Mouse (Mus musculus) heart, postnatal 10 days (tissue): ENCODE results near the gene Adgrl3. TPM values are rescaled to one million over a fixed set of nuclear protein-coding genes. Genes with fewer than 3 reads are reported as not detected.

Source experiments
- DNase-seq, 2 experiments: peaks; one replicate each; pipeline ENCODE4 v3.0.0; 2021
- intact Hi-C: fragments of 180-260 bp; cut with DNase I; formaldehyde crosslinking; loops from one replicate; pipeline ENCODE4 v1.15.1; 2025
- total RNA-seq, 2 experiments: library from RNA; stranded (reverse); gene quantifications; 2 replicates each; pipeline ENCODE4 v1.2.3; 2021

The Adgrl3 gene
- total RNA-seq, 2 experiments from 2014 or later, result 8.8 to 9.1 TPM

DNA sequence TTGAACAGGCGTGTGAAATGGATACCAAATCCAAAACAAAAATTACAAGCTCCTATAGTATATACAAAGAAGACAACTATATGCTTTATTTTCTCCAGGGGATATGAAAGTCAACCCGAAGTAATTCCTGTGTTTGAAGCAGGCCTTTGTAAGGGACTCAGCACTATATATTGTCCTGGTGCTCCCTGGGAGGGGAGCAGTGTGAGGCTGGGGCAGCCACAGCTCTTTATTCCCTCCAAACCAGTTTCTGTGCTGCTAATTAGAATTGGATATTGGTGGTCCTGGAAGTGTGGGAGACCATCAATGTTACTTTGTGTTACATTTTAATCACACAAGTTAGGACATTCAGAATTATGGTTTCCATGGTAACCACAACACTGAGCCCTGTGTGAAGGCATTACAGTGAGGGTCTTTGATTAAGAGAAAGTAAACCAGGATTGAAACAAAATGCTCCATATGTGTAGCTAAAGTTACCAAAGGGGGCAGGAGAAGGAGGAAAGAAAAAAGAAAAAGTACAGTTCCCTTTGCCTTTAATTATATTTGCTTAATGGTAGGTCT is 198.6 kb downstream of the Adgrl3 start:
- intact Hi-C loops, result no loop called here
- DNase-seq, result no peak

GRCm38 (mm10) chr5:81224465-81224864 is 204.5 kb downstream of the Adgrl3 start:
- DNase-seq, result no peak
- intact Hi-C loops, result no loop called here

- intact Hi-C loops, result no loop called here
- DNase-seq, result no peak
Observed at GRCm38 (mm10) chr5:81225486-81225885, 205.5 kb downstream of the Adgrl3 start.

DNA sequence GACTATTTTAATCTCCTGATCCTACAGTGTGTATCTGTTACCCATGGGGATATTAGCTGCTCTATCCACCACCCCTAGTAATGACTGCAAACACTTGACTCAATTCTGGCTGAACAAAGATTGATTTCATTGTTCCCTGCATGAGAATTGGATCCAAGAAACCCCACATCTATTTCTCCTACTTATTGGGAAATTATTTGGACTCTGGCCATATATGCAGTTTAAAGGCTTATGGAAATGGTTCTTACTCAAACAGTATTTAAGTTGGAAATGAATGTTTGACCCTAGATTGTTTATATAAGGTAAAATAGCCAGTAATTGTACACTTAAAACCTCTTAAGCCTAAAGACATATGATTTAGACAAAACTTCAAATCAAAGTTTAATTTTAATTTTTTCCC is 207.3 kb downstream of the Adgrl3 start:
- intact Hi-C loops, result no loop called here
- no peak for DNase-seq

DNA sequence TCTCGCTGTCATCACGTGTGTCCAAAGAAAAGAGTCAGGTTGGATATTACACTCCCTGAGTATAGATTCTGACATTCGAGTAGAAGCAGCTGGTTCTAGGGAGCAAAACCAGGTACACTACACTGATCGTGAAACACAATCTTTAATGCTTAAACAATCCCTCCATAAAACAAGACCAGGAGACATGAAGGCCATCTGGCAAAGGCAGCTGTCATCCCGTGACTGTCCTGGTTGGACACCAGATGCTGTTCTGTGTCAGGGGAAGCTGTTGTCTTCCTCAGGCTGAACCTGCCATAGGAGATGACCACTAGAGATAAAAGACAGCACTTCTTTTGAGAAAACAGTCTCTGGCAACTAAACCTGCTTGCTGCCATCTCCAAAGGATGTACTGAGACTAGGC is 228.8 kb downstream of the Adgrl3 start:
- DNase-seq, result no peak
- intact Hi-C loops, result no loop called here

DNA sequence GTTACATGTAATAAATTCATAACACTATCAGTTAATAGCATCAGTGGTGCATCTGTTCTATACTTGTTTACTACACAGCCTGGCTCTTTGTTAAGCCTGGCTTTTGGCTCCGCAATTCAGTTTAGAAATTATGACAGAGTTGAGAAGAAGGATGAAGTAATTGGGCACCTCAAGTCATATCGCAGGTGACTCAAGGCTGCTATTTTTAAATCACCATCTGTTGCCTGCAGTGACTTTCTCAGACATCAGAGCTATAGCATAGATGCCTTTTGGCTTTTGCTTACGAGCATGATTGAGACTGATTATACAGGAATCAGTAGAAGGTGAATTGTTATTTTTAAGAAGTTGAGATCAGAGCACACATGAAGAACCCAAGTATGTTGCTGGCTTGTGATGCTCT is 236.2 kb downstream of the Adgrl3 start:
- DNase-seq, result no peak
- intact Hi-C loops, result no loop called here

DNA sequence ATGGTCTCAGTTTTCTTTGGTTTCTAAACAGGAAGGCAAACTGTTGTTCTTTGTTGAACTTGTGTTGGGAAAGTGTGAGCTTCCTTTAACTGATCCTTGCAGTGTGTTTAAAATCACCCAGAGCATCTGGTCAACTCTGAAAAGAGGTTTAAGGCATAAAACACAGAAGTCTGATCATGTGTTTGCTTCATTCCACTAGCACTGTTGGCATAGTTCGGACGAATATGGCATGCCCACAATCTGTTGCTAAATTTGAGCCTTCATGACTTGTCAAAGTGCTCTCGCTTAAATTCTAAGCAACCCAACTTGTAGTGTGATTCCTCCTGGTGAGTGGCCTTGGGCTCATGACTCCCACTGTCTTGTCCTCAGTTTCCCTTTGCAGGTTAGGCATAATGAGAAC is 249.8 kb downstream of the Adgrl3 start:
- DNase-seq, result no peak
- intact Hi-C loops, result no loop called here

DNA sequence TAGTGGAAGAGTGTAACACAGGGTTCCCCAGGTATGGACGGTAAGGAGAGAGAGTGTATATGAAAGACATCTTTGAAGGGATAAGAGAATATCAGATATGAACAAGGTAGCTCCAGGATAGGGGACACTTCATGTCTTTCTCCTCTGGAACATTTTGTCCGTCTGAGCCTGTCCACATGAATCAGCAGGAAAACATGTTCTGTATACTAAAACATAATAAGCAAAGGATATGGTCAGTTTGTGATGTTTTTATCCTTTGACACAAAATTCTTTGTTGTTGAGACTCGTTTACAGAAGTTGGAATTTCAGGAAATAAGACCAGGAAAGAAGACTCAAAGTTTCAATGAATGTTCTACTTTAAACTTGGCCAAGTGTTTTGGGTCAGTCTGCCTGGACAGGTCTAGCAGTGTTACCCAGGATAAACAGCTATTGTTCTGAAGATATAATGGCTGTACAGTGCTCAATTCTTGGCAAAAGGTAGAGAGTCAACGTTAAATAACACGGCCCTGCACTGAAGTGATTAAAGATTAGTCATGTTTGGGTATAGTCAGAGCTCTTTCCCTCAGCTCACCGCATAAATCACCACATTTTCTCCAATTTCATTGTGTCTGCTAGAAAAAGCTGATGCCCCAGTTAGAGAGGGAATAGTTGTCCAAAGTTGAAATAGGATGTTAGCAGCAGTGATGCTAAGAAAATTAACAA is 255.6 kb downstream of the Adgrl3 start:
- intact Hi-C loops, result no loop called here
- no peak for DNase-seq

DNA sequence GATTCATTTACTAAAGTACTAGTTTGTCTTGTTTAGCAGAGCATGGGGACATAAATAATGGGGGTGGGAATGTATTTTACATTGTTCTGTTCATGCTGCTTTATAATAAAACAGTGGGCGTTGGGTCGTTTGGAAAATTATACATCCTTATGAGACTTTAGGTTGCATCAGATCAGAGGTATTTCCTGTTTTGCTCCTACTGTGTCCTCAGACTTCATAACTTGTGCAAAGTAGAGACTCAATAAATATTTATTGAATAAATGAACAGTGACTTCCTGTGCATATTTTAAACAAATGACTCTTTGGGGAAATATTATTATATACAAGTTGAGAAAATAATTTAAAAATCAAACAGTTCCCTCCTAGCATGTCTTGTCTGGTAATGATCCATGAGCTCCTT is 259.3 kb downstream of the Adgrl3 start:
- intact Hi-C loops, result no loop called here
- DNase-seq, result no peak

GRCm38 (mm10) chr5:81285643-81286042 is 265.7 kb downstream of the Adgrl3 start:
- no peak for DNase-seq
- intact Hi-C loops, result no loop called here

- no peak for DNase-seq
- intact Hi-C loops, result no loop called here
Observed at GRCm38 (mm10) chr5:81301874-81302273, 281.9 kb downstream of the Adgrl3 start.

- intact Hi-C loops, result no loop called here
- DNase-seq, result no peak
Observed at GRCm38 (mm10) chr5:81317406-81318112, 297.6 kb downstream of the Adgrl3 start.

DNA sequence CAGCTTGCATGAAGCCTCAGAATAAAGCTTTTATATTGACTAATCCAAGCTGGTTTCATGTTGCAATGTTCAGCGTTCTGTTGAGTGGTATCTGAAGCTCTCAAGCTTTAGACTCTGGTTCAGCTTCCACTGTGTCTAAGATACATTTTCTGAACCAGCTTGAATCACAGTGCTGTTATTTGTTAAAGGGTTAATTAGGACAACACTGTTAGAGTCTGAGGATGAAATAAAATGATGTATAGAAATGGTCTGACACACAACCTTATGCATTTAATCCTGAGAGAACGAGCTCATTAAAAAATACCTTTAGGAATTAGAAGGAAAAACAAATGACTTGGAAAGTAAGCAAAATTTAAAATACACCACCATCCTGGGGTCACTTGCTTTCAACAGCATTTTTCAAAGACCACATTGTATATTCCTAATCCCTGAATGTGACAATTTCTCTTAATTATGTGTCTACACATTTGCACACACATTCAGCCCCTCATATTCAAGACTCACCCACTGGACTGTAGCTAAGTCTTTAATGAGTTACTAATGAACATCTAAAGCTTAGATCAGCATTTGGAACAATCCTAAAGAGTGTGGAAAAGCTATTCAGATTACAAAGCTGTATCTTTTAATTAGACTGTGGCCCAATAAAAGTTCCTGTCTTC is 301.5 kb downstream of the Adgrl3 start:
- intact Hi-C loops, result no loop called here
- DNase-seq, result no peak

DNA sequence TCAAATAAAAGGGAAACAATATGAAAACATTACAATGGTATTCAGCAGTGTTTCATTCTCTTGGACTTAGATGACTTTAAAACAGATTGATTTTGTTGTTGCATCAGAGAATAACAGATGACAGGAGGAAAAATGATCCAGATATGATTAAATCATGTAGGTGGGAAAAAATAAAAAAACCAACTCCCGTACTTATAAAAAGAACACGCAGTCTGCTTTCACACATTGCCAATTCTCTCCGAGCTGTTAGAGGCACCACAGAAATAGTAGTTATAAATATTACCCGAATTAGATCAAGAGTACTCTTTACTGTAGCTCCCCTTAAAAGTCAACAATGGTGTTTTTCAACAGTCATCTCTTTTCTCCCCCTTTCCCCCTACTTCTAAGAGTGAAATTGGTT is 302.1 kb downstream of the Adgrl3 start:
- intact Hi-C loops, result no loop called here

DNA sequence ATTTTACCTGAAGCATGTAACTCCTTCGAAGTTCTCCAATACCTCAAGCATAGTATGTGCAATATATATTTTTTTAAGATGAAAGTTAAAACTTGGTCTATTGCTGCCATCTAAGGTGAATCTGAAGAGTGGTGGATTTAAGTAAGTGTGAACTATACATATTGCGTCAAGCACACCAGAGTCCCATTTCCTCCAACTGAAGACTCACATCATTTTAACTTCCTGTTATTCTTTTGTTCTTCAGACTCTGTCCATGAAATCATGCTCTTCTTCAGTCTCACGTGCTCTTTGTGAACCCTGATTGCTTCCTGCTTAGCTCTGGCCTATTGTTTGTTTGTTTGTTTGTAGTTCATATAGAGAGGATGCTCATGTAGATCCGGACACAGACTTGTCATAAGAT is 307.0 kb downstream of the Adgrl3 start:
- DNase-seq, result no peak
- intact Hi-C loops, result no loop called here

More for the DNA sequence above, 302.1 kb downstream of the Adgrl3 start:
- DNase-seq, result no peak

DNA sequence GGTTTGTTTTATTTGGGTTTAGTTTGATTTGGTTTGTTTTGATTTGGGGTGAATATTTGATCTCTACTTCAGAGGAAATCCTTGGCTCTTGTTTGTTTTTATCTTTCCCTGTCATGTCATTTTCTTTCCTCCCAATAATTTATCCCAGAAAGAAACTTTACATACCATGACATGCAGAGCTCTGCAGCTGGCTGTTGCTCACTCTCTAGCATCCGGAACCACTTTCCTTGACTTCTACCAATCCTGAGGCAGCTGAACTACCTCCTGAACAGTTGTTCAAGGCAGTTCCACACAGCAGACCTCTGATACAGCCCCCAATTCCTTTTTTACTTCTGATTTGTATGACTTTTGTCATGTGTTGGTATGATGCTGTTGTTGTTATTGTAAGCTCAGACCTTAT is 307.5 kb downstream of the Adgrl3 start:
- DNase-seq, result no peak
- intact Hi-C loops, result no loop called here

GRCm38 (mm10) chr5:81329571-81329971 is 309.6 kb downstream of the Adgrl3 start:
- intact Hi-C loops, result no loop called here
- no peak for DNase-seq

GRCm38 (mm10) chr5:81344330-81344729 is 324.4 kb downstream of the Adgrl3 start:
- no peak for DNase-seq
- intact Hi-C loops, result no loop called here

- no peak for DNase-seq
- intact Hi-C loops, result no loop called here
Observed at GRCm38 (mm10) chr5:81345096-81345435, 325.1 kb downstream of the Adgrl3 start.

GRCm38 (mm10) chr5:81345436-81346131 is 325.6 kb downstream of the Adgrl3 start:
- DNase-seq, result peak; percentile 5 to 15
- intact Hi-C loops, result no loop called here

DNA sequence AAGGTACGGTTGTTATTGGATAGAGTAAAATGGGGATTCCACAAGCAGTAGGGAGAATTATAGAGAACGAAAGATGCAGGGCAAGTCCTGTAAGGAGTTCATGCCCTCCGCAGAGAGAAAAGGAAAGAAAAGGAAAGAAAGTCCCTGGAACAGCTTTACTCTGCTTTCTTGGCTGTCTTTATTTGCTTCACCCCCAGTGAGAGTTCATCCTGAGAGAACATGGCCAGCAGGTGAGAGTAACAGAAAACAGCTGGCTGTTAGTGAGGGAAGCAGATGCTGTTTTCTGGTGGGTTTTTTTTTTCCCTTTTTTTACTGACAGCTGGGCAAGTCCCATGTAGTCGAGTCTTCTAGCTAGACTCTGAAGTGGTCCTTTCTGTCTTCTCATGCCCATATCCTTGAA is 327.6 kb downstream of the Adgrl3 start:
- intact Hi-C loops, result no loop called here
- no peak for DNase-seq
